Mouse (Mus musculus) liver, embryonic 15.5 days (tissue): ENCODE data around the gene Olfr1211. TPM values are rescaled to one million over a fixed set of nuclear protein-coding genes. Genes with fewer than 3 reads are reported as not detected.

Experiments used
- ATAC-seq: fragments of 200-750 bp; cut with Nextera tagmentation; 2 replicates; pipeline ENCODE4 v1.8.0; 2017; ENCODE audit warnings: moderate number of reproducible peaks, mild to moderate bottlenecking, moderate library complexity; ENCODE audit not compliant: insufficient read depth
- H3K27ac ChIP-seq: fragments of 300-500 bp; sonication (generic); replicated peaks from 2 replicates; pipeline ENCODE4 v1.5.1; 2015; ENCODE audit warnings: mild to moderate bottlenecking, inconsistent platforms
- H3K27me3 ChIP-seq: fragments of 300-500 bp; sonication (generic); 2 replicates; pipeline ENCODE4 v1.6.1; 2015; ENCODE audit warnings: mild to moderate bottlenecking, inconsistent platforms
- H3K36me3 ChIP-seq: fragments of 300-500 bp; sonication (generic); replicated peaks from 2 replicates; pipeline ENCODE4 v1.6.1; 2015; ENCODE audit warnings: moderate library complexity, mild to moderate bottlenecking, inconsistent platforms
- H3K4me1 ChIP-seq: fragments of 300-500 bp; sonication (generic); replicated peaks from 2 replicates; pipeline ENCODE4 v1.6.1; 2015; ENCODE audit warnings: inconsistent platforms
- H3K4me2 ChIP-seq: fragments of 300-500 bp; sonication (generic); 2 replicates; pipeline ENCODE4 v1.6.1; 2015; ENCODE audit warnings: moderate library complexity, mild to moderate bottlenecking, inconsistent platforms
- H3K4me3 ChIP-seq: fragments of 300-500 bp; sonication (generic); replicated peaks from 2 replicates; pipeline ENCODE4 v1.5.1; 2015; ENCODE audit warnings: mild to moderate bottlenecking, inconsistent platforms
- H3K9ac ChIP-seq: fragments of 300-500 bp; sonication (generic); 2 replicates; pipeline ENCODE4 v1.6.1; 2015; ENCODE audit warnings: moderate library complexity, mild to moderate bottlenecking, inconsistent platforms
- H3K9me3 ChIP-seq: fragments of 300-500 bp; sonication (generic); replicated peaks from 2 replicates; pipeline ENCODE4 v1.6.1; 2016; ENCODE audit warnings: inconsistent platforms
- WGBS: fragments of 180-500 bp; shearing (Covaris S2); methylation state at CpG from one replicate; pipeline ENCODE4 v1.1.7; 2015; ENCODE audit warnings: mixed read lengths; ENCODE audit not compliant: insufficient replicate concordance; 5-methylcytosine and 5-hydroxymethylcytosine counted together
- polyA plus RNA-seq: library from polyadenylated mRNA; unstranded; fragments of >200 nt; fragmentation: Nextera tagmentation; extraction: Ambion mirVana; gene quantifications from 2 replicates; pipeline ENCODE4 v1.2.1, GENCODE M21; 2015

The Olfr1211 gene
- polyA plus RNA-seq: not detected in 2 replicates

DNA sequence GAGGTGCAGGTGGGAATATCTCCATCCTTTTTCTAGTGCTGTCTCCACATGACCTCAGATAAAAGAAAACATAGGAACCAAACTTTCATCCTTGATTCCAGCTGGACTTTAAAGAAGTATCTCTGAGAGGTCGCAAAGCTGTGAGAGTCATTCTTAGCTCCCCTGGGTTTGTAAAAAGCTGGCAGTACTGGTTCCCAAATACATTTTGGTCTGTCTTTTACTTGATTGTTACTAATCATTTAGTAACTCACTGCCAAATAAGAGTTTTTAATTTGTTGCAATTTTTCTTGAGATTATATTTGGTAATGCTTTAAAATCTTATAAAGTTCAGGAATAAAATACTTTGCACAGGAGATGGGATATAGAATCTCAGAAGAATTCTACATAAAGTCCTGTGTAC is at the start of gene Olfr1211:
Gene Olfr1211 (minus strand): TSS at position 101 of the 400 bp plus-strand sequence.
- Histone ChIP-seq H3K27me3 (no peaks in the 10 kb centered on the region), H3K9me3 (no peaks in the 10 kb centered on the region), H3K27ac (no peak within 1 kb of the TSS), H3K36me3 (no peaks in the 10 kb centered on the region), H3K4me3 (no peak within 1 kb of the TSS), H3K4me1 (no peaks in the 10 kb centered on the region), H3K9ac (no peak within 1 kb of the TSS), H3K4me2 (no peak within 1 kb of the TSS)
- ATAC-seq: no peak
- WGBS: 65% methylated on average over 1 of the region's 1 CpGs

DNA sequence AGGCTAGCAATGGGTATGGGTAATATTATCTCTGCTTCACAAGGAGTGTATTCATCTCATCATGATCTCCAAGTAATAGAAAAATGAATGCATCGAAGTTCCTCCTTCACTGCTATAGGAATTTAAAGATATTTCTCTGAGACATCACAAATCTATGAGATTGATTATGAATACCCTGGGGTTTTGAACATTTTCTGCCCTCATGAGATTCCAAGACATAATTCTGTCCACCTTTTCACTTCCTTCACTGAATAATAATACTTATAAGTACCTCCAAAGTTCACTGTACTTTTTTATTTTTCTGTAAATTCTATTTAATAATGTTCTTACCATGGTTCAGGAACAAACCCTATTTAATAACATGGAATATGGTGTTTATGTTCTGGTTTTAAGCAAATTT is 42.3 kb upstream of the Olfr1211 start, which contains the start of gene Gm13762:
Gene Gm13762 (minus strand): TSS at position 101 of the 400 bp plus-strand sequence.
- H3K27ac ChIP-seq: no peak within 1 kb of the TSS
- no peaks in the 10 kb centered on the region for H3K36me3 ChIP-seq
- H3K9ac ChIP-seq: no peak within 1 kb of the TSS
- H3K4me2 ChIP-seq: no peak within 1 kb of the TSS
- H3K4me3 ChIP-seq: no peak within 1 kb of the TSS
- no peaks in the 10 kb centered on the region for H3K9me3 ChIP-seq
- no peaks in the 10 kb centered on the region for H3K4me1 ChIP-seq
- ATAC-seq: no peak
- WGBS: 46% methylated on average over 1 of the region's 1 CpGs
- no peaks in the 10 kb centered on the region for H3K27me3 ChIP-seq

DNA sequence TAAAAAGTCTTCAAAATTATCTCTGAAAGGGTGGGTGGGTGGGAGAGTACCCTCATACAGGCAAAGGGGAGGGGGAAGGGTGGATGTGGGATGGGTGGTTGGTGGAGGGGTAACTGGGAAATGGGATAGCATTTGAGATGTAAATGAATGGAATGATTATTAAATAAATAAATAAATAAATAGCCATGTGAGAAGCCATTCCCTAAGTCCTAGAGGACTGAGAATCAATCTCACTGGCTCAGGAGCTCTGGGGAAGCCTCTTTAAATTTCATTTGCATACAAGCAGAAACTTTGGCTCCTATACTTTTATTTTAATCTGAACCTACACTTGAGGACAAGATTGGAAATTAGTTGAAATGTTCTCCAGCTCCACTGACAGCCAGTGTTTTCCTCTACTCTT is 15.8 kb upstream of the Olfr1211 start, which contains the start of gene Olfr1212:
Gene Olfr1212 (plus strand): TSS at position 301 of the 400 bp plus-strand sequence.
- no peak within 1 kb of the TSS for H3K4me2 ChIP-seq
- H3K27ac ChIP-seq: no peak within 1 kb of the TSS
- no peak within 1 kb of the TSS for H3K9ac ChIP-seq
- no peaks in the 10 kb centered on the region for H3K27me3 ChIP-seq
- ATAC-seq: no peak
- no peaks in the 10 kb centered on the region for H3K4me1 ChIP-seq
- no peaks in the 10 kb centered on the region for H3K9me3 ChIP-seq
- no peak within 1 kb of the TSS for H3K4me3 ChIP-seq
- no peaks in the 10 kb centered on the region for H3K36me3 ChIP-seq

DNA sequence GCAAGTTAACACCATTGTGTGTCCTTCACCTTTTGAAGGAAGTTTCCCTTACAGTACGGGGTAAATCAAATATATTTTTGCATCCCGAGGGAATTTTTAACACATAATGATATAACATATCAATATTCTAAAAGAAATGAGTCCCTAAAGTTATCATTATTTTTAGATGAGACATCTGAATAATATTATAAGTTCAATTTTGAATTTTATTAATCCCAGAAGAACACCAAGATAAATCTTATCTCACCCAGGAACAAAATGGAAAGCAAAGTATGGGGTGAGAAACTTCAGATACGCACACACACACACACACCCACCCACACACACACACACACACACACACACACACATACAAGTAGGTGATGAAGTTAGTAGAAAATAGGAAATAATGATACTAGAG is 22.9 kb downstream of the Olfr1211 start, which contains the start of gene Olfr1209:
Gene Olfr1209 (minus strand): TSS at position 101 of the 400 bp plus-strand sequence.
- WGBS: 59% methylated on average over 3 of the region's 3 CpGs
- no peak for ATAC-seq
- Histone ChIP-seq H3K4me3 (no peak within 1 kb of the TSS), H3K9me3 (no peaks in the 10 kb centered on the region), H3K36me3 (no peaks in the 10 kb centered on the region), H3K27ac (no peak within 1 kb of the TSS), H3K4me2 (no peak within 1 kb of the TSS), H3K4me1 (no peaks in the 10 kb centered on the region), H3K27me3 (no peaks in the 10 kb centered on the region), H3K9ac (no peak within 1 kb of the TSS)

DNA sequence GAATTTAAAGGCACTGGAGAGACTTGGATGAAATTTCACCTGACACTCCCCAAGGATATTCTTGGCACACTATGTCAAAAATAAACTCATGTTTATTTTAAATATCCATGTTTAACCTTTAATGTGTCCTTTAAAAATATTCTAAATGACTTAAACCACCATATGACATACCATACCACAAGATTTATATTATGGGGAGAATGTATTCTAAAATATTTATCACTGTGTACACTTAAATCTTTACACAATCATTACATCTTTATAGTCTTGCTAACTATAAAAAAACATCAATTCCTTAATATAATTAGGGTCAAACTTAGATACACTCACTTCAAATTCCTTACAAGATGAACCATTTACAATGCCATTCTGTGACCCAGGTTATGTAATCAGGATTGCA is 35.7 kb downstream of the Olfr1211 start, which contains the start of gene Olfr1208:
Gene Olfr1208 (minus strand): TSS at position 101 of the 400 bp plus-strand sequence.
- no peak for ATAC-seq

More for the DNA sequence above, 35.7 kb downstream of the Olfr1211 start, which contains the start of gene Olfr1208:
- Histone ChIP-seq H3K27ac (no peak within 1 kb of the TSS), H3K4me2 (no peak within 1 kb of the TSS), H3K9ac (no peak within 1 kb of the TSS), H3K27me3 (no peaks in the 10 kb centered on the region), H3K4me1 (no peaks in the 10 kb centered on the region), H3K36me3 (no peaks in the 10 kb centered on the region), H3K9me3 (no peaks in the 10 kb centered on the region), H3K4me3 (no peak within 1 kb of the TSS)

Other genes with a start within 250 kb of the Olfr1211 start
- gene Olfr1195, start 248.9 kb downstream of the Olfr1211 start, polyA plus RNA-seq: not detected in 2 replicates
- gene Olfr1196, start 233.5 kb downstream of the Olfr1211 start, polyA plus RNA-seq: not detected in 2 replicates
- not detected in 2 replicates for gene Olfr1197, start 205.7 kb downstream of the Olfr1211 start, polyA plus RNA-seq
- not detected in 2 replicates for gene Olfr1198, start 186.7 kb downstream of the Olfr1211 start, polyA plus RNA-seq
- gene Olfr1199, start 177.6 kb downstream of the Olfr1211 start, polyA plus RNA-seq: not detected in 2 replicates
- not detected in 2 replicates for gene Olfr1200, start 167.6 kb downstream of the Olfr1211 start, polyA plus RNA-seq
- gene Olfr1201, start 145.1 kb downstream of the Olfr1211 start, polyA plus RNA-seq: not detected in 2 replicates
- gene Olfr1202, start 123.6 kb downstream of the Olfr1211 start, polyA plus RNA-seq: not detected in 2 replicates
- not detected in 2 replicates for gene Olfr1205, start 108.4 kb downstream of the Olfr1211 start, polyA plus RNA-seq
- not detected in 2 replicates for gene Olfr1204, start 88.8 kb downstream of the Olfr1211 start, polyA plus RNA-seq
- gene Olfr1206, start 74.9 kb downstream of the Olfr1211 start, polyA plus RNA-seq: not detected in 2 replicates
- gene Olfr1208, start 35.8 kb downstream of the Olfr1211 start, polyA plus RNA-seq: not detected in 2 replicates
- not detected in 2 replicates for gene Olfr1209, start 23.0 kb downstream of the Olfr1211 start, polyA plus RNA-seq
- not detected in 2 replicates for gene Olfr1212, start 15.9 kb upstream of the Olfr1211 start, polyA plus RNA-seq
- gene Gm13762, start 42.2 kb upstream of the Olfr1211 start, polyA plus RNA-seq: not detected in 2 replicates
- gene Olfr1214, start 54.5 kb upstream of the Olfr1211 start, polyA plus RNA-seq: not detected in 2 replicates
- not detected in 2 replicates for gene Olfr1215, start 68.9 kb upstream of the Olfr1211 start, polyA plus RNA-seq
- gene Olfr1216, start 80.2 kb upstream of the Olfr1211 start, polyA plus RNA-seq: not detected in 2 replicates
- gene Olfr1217, start 94.0 kb upstream of the Olfr1211 start, polyA plus RNA-seq: not detected in 2 replicates
- not detected in 2 replicates for gene Olfr1218, start 123.1 kb upstream of the Olfr1211 start, polyA plus RNA-seq
- not detected in 2 replicates for gene Olfr1219, start 145.4 kb upstream of the Olfr1211 start, polyA plus RNA-seq
- not detected in 2 replicates for gene Olfr1220, start 168.7 kb upstream of the Olfr1211 start, polyA plus RNA-seq
- gene Olfr1221, start 179.2 kb upstream of the Olfr1211 start, polyA plus RNA-seq: not detected in 2 replicates
- gene Olfr1222, start 194.9 kb upstream of the Olfr1211 start, polyA plus RNA-seq: not detected in 2 replicates
- gene Olfr1223, start 213.4 kb upstream of the Olfr1211 start, polyA plus RNA-seq: not detected in 2 replicates
- not detected in 2 replicates for gene Olfr1224-ps1, start 226.0 kb upstream of the Olfr1211 start, polyA plus RNA-seq
- gene Olfr1225, start 236.6 kb upstream of the Olfr1211 start, polyA plus RNA-seq: not detected in 2 replicates